21 mouse cellular contexts compared by ENCODE assay signal in genomic region chr4:55015517-55015916, GRCm38 (mm10).
"Had no signal": no experiment of that assay in that cellular context is flagged by ENCODE, and none has a peak within 500 bp of the region (broad histone marks: within the 10 kb centered on the region; RNA-seq: fewer than 3 reads in every experiment).

No protein-coding gene starts in this region.

- H3K9me3 ChIP-seq: lung, embryonic 15.5 days; midbrain, embryonic 13.5 days; midbrain, embryonic 15.5 days; neural tube, embryonic 12.5 days; stomach, embryonic 15.5 days had no signal

- H3K4me3 ChIP-seq: lung, embryonic 15.5 days; megakaryocyte, embryonic 14.5 days; midbrain, embryonic 13.5 days; midbrain, embryonic 15.5 days; neural tube, embryonic 12.5 days; stomach, embryonic 15.5 days had no signal

- ATAC-seq: liver, postnatal 0 days; lung, postnatal 0 days; midbrain, embryonic 13.5 days; midbrain, embryonic 15.5 days had no signal

- DNase-seq: liver, postnatal 0 days; lung, adult 2 months; lung, postnatal 14 days; lung, postnatal 36 days; retina, postnatal 1 day; right cerebral cortex, adult 18-20 months; right cerebral cortex, postnatal 25 days; right cerebral cortex, postnatal 4 days; thymus, adult 2 months; thymus, postnatal 25 days; thymus, postnatal 4 days had no signal

- H3K27ac ChIP-seq: lung, embryonic 15.5 days; macrophage; midbrain, embryonic 13.5 days; midbrain, embryonic 15.5 days; neural tube, embryonic 12.5 days; stomach, embryonic 15.5 days; stomach, postnatal 0 days had no signal

- H3K4me2 ChIP-seq: lung, embryonic 15.5 days; midbrain, embryonic 11.5 days; midbrain, embryonic 13.5 days; midbrain, embryonic 15.5 days; neural tube, embryonic 12.5 days; stomach, embryonic 15.5 days had no signal

- H3K27me3 ChIP-seq: lung, embryonic 15.5 days; megakaryocyte, embryonic 14.5 days; midbrain, embryonic 13.5 days; midbrain, embryonic 15.5 days; neural tube, embryonic 12.5 days; stomach, embryonic 15.5 days had no signal

- H3K9ac ChIP-seq: liver, postnatal 0 days; lung, embryonic 15.5 days; midbrain, embryonic 13.5 days; midbrain, embryonic 15.5 days; neural tube, embryonic 12.5 days; stomach, embryonic 15.5 days had no signal

- H3K4me1 ChIP-seq: megakaryocyte, embryonic 14.5 days; midbrain, embryonic 13.5 days; midbrain, embryonic 15.5 days; neural tube, embryonic 12.5 days; stomach, embryonic 15.5 days had no signal
